Mouse (Mus musculus) spleen, adult 2 months (tissue): ENCODE measurements at regions not wholly inside any gene's neighbourhood (a gene's known extent, or its start where the extent isn't known, plus 50 kb on each side); places are given as distances from the start of the nearest gene placed in this dataset.

Experiments used
- CTCF ChIP-seq: fragments of 200-500 bp; IDR thresholded peaks from 2 replicates; pipeline ENCODE4 v1.5.1; 2011; ENCODE audit warnings: mild to moderate bottlenecking, inconsistent platforms; ENCODE audit not compliant: insufficient read depth, insufficient read length, insufficient replicate concordance; ENCODE audit errors: extremely low read depth
- POLR2A ChIP-seq: fragments of 200-500 bp; IDR thresholded peaks from 2 replicates; pipeline ENCODE4 v1.6.1; 2011; ENCODE audit warnings: low read depth, low read length, inconsistent platforms

GRCm38 (mm10) chr6:148604790-148605189 lies 160.6 kb upstream of the Tmtc1 start:
- TF ChIP-seq CTCF: no peak
- TF ChIP-seq POLR2A: no peak
